Mouse (Mus musculus): ENCODE data around the gene Gm10577. TPM values are rescaled to one million over a fixed set of nuclear protein-coding genes. Genes with fewer than 3 reads are reported as not detected.

Gm10577 gene
- polyA plus RNA-seq, 1 experiment from 2014 or later = not detected

DNA sequence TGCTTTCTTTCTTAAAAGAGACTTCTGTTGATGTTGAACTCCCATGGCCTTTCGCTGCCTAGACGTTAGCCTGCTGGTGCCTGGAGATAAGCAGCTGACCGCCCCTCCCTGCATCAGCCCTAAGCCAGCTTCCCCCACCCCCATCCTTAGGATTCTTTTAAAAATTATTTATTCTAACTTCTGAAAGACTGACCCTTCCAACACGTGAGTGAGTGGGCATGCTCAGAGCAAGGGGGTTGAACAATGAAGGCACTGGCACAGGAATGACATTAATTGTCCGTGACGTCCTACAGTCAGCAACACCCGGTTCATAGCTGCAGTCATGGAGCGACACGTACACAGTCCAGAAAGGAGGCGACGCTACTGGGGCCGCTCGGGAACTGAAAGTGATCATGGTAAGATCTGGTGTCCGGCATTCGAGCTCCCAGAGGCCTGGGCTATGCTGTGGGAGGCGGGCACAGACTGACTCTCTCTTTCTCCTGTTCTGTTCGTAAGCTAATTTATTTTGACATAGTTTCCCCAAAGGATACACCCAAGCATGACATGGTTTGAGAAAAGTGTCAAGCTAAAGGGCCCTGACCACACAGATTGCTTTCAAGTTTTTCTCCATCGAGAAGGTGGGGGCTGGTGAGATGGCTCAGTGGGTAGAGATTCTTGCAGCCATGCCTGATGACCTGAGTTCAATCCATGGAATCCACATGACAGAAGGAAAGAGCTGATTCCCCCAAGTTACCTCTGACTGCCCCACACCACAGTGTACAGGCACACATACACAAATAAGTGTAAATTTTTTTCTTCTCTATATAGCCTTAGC is 25.8 kb downstream of the Gm10577 start:
- Histone ChIP-seq H3K27ac (replicated peaks) (no peak overlapping the region), H3K4me2 (no peak overlapping the region)
- WGBS = 68% methylated on average over 18 of the region's 18 CpGs

DNA sequence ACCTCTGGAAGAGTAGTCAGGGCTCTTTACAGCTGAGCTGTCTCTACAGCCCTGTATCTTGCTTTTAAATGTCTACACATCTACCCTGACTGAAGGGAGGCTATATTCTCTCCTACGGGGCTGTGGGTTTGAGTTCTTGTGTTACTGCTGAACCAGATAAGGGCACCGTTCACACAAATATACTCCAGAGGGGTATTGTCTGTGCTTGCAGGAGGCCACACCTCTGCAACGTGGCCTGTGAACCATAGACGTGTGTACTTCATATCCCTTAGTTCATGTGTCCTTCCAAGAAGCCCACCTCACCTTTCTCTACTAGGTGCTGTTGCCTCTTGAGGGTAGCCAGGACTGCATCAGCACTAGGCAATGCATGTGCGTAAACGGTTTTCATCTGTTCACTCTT is 28.4 kb downstream of the Gm10577 start:
- no peak overlapping the region for H3K9ac ChIP-seq (replicated peaks)
- no peak overlapping the region for H3K4me3 ChIP-seq (replicated peaks)
- H3K4me2 ChIP-seq = no peak overlapping the region
- H3K4me1 ChIP-seq = peaks cover 21% of the 10 kb centered on the region
- H3K27me3 ChIP-seq (replicated peaks) = no peaks in the 10 kb centered on the region
- no peak overlapping the region for H3K27ac ChIP-seq (replicated peaks)
- no peak for ATAC-seq (ENCODE audit: low FRiP score)
- no peaks in the 10 kb centered on the region for H3K9me3 ChIP-seq (replicated peaks)
- 95% methylated on average over 6 of the region's 6 CpGs for WGBS
- H3K36me3 ChIP-seq = peaks cover 5% of the 10 kb centered on the region; the same call in 1 of the 2 replicates

More for the DNA sequence above, 25.8 kb downstream of the Gm10577 start:
- Histone ChIP-seq H3K27me3 (replicated peaks) (no peaks in the 10 kb centered on the region), H3K9ac (replicated peaks) (no peak overlapping the region), H3K4me1 (peaks cover 24% of the 10 kb centered on the region), H3K36me3 (peaks cover 4% of the 10 kb centered on the region; the same call in 1 of the 2 replicates), H3K4me3 (replicated peaks) (no peak overlapping the region), H3K9me3 (replicated peaks) (no peaks in the 10 kb centered on the region)
- no peak for ATAC-seq (ENCODE audit: low FRiP score)

DNA sequence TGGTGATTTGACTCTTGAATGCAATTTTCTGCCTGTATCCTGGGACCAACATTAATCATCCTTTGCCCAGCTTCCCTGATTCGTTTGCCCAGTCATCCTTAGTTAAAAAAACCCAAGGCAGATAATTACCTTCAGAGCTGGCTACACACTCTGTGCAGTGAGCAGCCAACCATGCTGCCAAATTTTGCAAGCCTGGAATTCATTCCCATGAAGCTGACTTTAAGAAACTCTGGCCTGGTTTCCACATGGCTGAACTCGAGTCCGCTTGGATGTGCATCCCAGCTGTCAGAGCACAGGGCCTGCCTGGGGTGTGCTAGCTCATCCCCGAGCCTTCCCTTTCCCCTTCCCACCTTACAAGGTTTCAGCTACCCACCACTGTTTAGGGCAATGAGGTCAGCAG is 29.5 kb downstream of the Gm10577 start:
- Histone ChIP-seq H3K4me2 (no peak overlapping the region), H3K27ac (replicated peaks) (peak overlapping the region; percentile 72), H3K4me1 (peaks cover 15% of the 10 kb centered on the region), H3K9me3 (replicated peaks) (no peaks in the 10 kb centered on the region), H3K9ac (replicated peaks) (no peak overlapping the region), H3K4me3 (replicated peaks) (no peak overlapping the region), H3K36me3 (peaks cover 8% of the 10 kb centered on the region; the same call in 1 of the 2 replicates), H3K27me3 (replicated peaks) (no peaks in the 10 kb centered on the region)
- WGBS = 26% methylated on average over 4 of the region's 4 CpGs
- ATAC-seq (ENCODE audit: low FRiP score) = peak; percentile 43; the same call in 1 of the 2 replicates

GRCm38 (mm10) chr4:100988231-100988799 is 32.2 kb downstream of the Gm10577 start:
- no peaks in the 10 kb centered on the region for H3K9me3 ChIP-seq (replicated peaks)
- H3K27me3 ChIP-seq (replicated peaks) = no peaks in the 10 kb centered on the region
- no peak overlapping the region for H3K27ac ChIP-seq (replicated peaks)
- H3K9ac ChIP-seq (replicated peaks) = no peak overlapping the region
- no peak overlapping the region for H3K4me3 ChIP-seq (replicated peaks)
- H3K36me3 ChIP-seq = 0 out of 2 replicates have a peak, but pooled peaks cover 8% of the 10 kb centered on the region
- 75% methylated on average over 8 of the region's 8 CpGs for WGBS
- H3K4me2 ChIP-seq = no peak overlapping the region
- peaks cover 11% of the 10 kb centered on the region for H3K4me1 ChIP-seq
- ATAC-seq (ENCODE audit: low FRiP score) = no peak

DNA sequence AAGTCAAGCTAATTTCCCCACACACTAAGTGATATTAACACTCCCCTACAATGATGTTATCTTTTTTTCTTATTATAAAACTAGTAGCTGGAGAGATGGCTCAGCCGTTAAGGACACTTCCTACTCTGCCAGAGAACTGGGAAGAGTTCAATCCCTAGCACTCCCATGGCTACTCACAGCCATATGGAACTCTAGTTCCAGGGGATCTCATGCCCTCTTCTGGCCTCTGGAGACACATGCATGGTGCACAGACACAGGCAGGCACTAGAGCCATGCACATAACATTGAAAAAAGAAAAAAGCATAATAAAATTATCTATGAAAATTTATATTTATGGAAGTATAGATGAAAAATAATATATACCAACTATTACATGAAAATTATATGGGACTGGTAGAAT is 33.3 kb downstream of the Gm10577 start:
- ATAC-seq (ENCODE audit: low FRiP score) = no peak
- WGBS = 88% methylated on average over 1 of the region's 1 CpGs
- Histone ChIP-seq H3K27ac (replicated peaks) (no peak overlapping the region), H3K4me2 (no peak overlapping the region), H3K9me3 (replicated peaks) (no peaks in the 10 kb centered on the region), H3K4me3 (replicated peaks) (no peak overlapping the region), H3K9ac (replicated peaks) (no peak overlapping the region), H3K4me1 (peaks cover 11% of the 10 kb centered on the region), H3K27me3 (replicated peaks) (no peaks in the 10 kb centered on the region), H3K36me3 (peaks cover 4% of the 10 kb centered on the region; the same call in 1 of the 2 replicates)

DNA sequence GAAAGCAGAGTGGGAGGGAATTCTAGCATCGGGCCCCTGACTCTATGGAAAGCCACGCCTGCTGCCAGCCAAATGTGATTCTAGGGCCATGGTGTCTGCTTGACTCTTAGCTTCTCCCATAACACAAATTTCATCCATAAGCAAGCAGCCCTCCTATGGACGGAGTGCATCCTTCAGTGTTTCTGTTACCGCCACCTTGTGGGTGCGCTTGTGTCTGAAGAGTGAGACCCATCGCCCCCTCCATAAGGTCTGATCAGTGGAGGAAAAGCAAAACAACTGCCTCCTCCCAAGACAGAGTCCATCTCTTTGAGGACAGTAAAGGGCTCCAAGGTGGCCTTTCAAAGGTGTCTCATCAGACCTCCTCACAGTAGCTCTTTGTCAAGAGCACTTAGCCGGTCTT is 43.0 kb downstream of the Gm10577 start:
- no peak overlapping the region for H3K4me2 ChIP-seq
- H3K9ac ChIP-seq (replicated peaks) = no peak overlapping the region
- H3K4me3 ChIP-seq (replicated peaks) = no peak overlapping the region
- H3K9me3 ChIP-seq (replicated peaks) = no peaks in the 10 kb centered on the region
- H3K27ac ChIP-seq (replicated peaks) = no peak overlapping the region
- WGBS = 95% methylated on average over 7 of the region's 7 CpGs
- no peak for ATAC-seq (ENCODE audit: low FRiP score)
- no peaks in the 10 kb centered on the region for H3K36me3 ChIP-seq
- 0 out of 2 replicates have a peak, but pooled peaks cover 9% of the 10 kb centered on the region for H3K4me1 ChIP-seq
- no peaks in the 10 kb centered on the region for H3K27me3 ChIP-seq (replicated peaks)

DNA sequence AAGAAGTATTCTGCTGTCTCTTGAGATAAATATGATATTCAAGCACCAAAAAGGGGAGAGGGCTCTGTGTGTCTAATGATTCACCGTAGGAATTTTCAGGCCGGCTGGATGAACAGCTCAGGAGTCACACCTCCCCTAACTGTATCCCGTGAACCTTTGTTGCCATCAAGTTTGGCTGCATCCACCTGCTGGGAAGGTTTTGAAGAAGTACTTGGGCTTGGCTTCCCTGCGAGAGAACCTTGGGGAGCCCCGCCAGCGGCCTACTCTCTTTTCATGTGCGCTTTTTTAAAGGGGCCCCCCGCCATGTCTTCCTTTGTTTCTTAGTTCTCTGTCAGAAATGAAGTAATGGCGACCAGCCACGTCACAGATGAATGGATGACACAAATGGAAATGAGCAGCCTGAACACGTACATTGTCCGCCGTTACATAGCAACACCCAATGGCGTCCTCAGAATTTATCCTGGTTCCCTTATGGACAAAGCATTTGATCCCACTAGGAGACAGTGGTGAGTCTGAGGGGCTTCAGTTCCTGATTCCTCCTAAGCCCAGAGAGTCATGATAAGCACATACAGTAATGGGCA is 46.0 kb downstream of the Gm10577 start:
- Histone ChIP-seq H3K9ac (replicated peaks) (no peak overlapping the region), H3K4me1 (0 out of 2 replicates have a peak, but pooled peaks cover 9% of the 10 kb centered on the region), H3K4me2 (no peak overlapping the region), H3K9me3 (replicated peaks) (no peaks in the 10 kb centered on the region), H3K27ac (replicated peaks) (peak overlapping the region; percentile 7; the same call in 1 of the 2 replicates), H3K36me3 (no peaks in the 10 kb centered on the region), H3K27me3 (replicated peaks) (no peaks in the 10 kb centered on the region), H3K4me3 (replicated peaks) (no peak overlapping the region)
- peak; percentile 46; the same call in 1 of the 2 replicates for ATAC-seq (ENCODE audit: low FRiP score)
- WGBS = 22% methylated on average over 14 of the region's 14 CpGs

GRCm38 (mm10) chr4:100973641-100974454 is 46.6 kb downstream of the Gm10577 start:
- no peak overlapping the region for H3K9ac ChIP-seq (replicated peaks)
- H3K9me3 ChIP-seq (replicated peaks) = no peaks in the 10 kb centered on the region
- no peaks in the 10 kb centered on the region for H3K36me3 ChIP-seq
- peak overlapping the region; percentile 7; the same call in 1 of the 2 replicates for H3K27ac ChIP-seq (replicated peaks)
- H3K27me3 ChIP-seq (replicated peaks) = no peaks in the 10 kb centered on the region
- H3K4me3 ChIP-seq (replicated peaks) = no peak overlapping the region
- H3K4me2 ChIP-seq = no peak overlapping the region
- 0 out of 2 replicates have a peak, but pooled peaks cover 9% of the 10 kb centered on the region for H3K4me1 ChIP-seq
- 17% methylated on average over 16 of the region's 16 CpGs for WGBS
- peak; percentile 80 for ATAC-seq (ENCODE audit: low FRiP score)

Other genes with a start within 250 kb of the Gm10577 start
- gene Cachd1, start 244.0 kb downstream of the Gm10577 start, polyA plus RNA-seq (2015; fragmentation: Nextera tagmentation; extraction: Ambion mirVana) = 11.9 and 14.5 TPM in 2 replicates
- 4.9 and 6.7 TPM in 2 replicates for gene Raver2, start 48.3 kb upstream of the Gm10577 start, polyA plus RNA-seq (2015; fragmentation: Nextera tagmentation; extraction: Ambion mirVana)
- 85.2 and 95.6 TPM in 2 replicates for gene Jak1, start 244.6 kb upstream of the Gm10577 start, polyA plus RNA-seq (2015; fragmentation: Nextera tagmentation; extraction: Ambion mirVana)